Mouse (Mus musculus) embryonic fibroblast, embryonic 13.5 days (primary cell): ENCODE measurements around the gene Dffa.

Experiments
- CTCF ChIP-seq: IDR thresholded peaks from 2 replicates; pipeline ENCODE4 v1.5.1; 2011; ENCODE audit warnings: mild to moderate bottlenecking, control low read depth, low read length, moderate library complexity, borderline replicate concordance; ENCODE audit not compliant: insufficient read depth
- POLR2A ChIP-seq: IDR thresholded peaks from 2 replicates; pipeline ENCODE4 v1.6.1; 2011; ENCODE audit warnings: low read depth, mild to moderate bottlenecking, control low read depth, low read length, moderate library complexity

GRCm38 (mm10) chr4:149101456-149101855 is 2.5 kb upstream of the Dffa start:
- TF ChIP-seq POLR2A (no peak), CTCF (no peak)
